Mouse (Mus musculus) spleen, adult 2 months (tissue): ENCODE measurements around the gene Sh2b1. TPM values are rescaled to one million over a fixed set of nuclear protein-coding genes. Genes with fewer than 3 reads are reported as not detected.

Experiments used
- DNase-seq, 2 experiments: peaks; one replicate each; pipeline versions ENCODE4 v3.0.0 to v3.0.0-alpha.2; 2012 to 2021; ENCODE audit warnings: low spot score in 2 of 2, low read depth in 1 of 2
- H3K27ac ChIP-seq: fragments of 200-500 bp; 2 replicates; pipeline ENCODE4 v1.5.1; 2012; ENCODE audit warnings: low read length, inconsistent platforms; ENCODE audit not compliant: insufficient read depth
- H3K27me3 ChIP-seq: fragments of 200-500 bp; 2 replicates; pipeline ENCODE4 v1.6.1; 2012; ENCODE audit warnings: mild to moderate bottlenecking, moderate library complexity, low read length, inconsistent platforms; ENCODE audit not compliant: control insufficient read depth, insufficient read depth
- H3K36me3 ChIP-seq: fragments of 200-500 bp; 2 replicates; pipeline ENCODE4 v1.6.1; 2012; ENCODE audit warnings: mild to moderate bottlenecking, low read length, inconsistent platforms; ENCODE audit not compliant: control insufficient read depth, insufficient read depth
- H3K4me1 ChIP-seq: fragments of 200-500 bp; 2 replicates; pipeline ENCODE4 v1.6.1; 2011; ENCODE audit warnings: inconsistent platforms; ENCODE audit not compliant: control insufficient read depth, insufficient read depth, insufficient read length
- H3K4me3 ChIP-seq: fragments of 200-500 bp; 2 replicates; pipeline ENCODE4 v1.5.1; 2011; ENCODE audit warnings: mild to moderate bottlenecking, inconsistent platforms; ENCODE audit not compliant: insufficient read depth, insufficient read length; ENCODE audit errors: extremely low read depth
- CTCF ChIP-seq: fragments of 200-500 bp; IDR thresholded peaks from 2 replicates; pipeline ENCODE4 v1.5.1; 2011; ENCODE audit warnings: mild to moderate bottlenecking, inconsistent platforms; ENCODE audit not compliant: insufficient read depth, insufficient read length, insufficient replicate concordance; ENCODE audit errors: extremely low read depth
- POLR2A ChIP-seq: fragments of 200-500 bp; IDR thresholded peaks from 2 replicates; pipeline ENCODE4 v1.6.1; 2011; ENCODE audit warnings: low read depth, low read length, inconsistent platforms
- WGBS: fragments of 180-500 bp; shearing (Covaris S2); methylation state at CpG from one replicate; pipeline ENCODE4 v1.1.7; 2018; 5-methylcytosine and 5-hydroxymethylcytosine counted together
- polyA plus RNA-seq: library from polyadenylated mRNA; depleted of rRNA; stranded (reverse); fragments of >200 nt; gene quantifications from 2 replicates; pipeline ENCODE4 v1.2.3, GENCODE M21; 2012

Gene Sh2b1
- polyA plus RNA-seq, 1 experiment = 53.4 TPM

- H3K4me3 ChIP-seq = no peak overlapping the region
- H3K27ac ChIP-seq = no peak overlapping the region
- DNase-seq = no peak
- no peaks in the 10 kb centered on the region; the same call in 1 of the 2 replicates for H3K4me1 ChIP-seq
- H3K27me3 ChIP-seq = no peaks in the 10 kb centered on the region
- peaks cover 11% of the 10 kb centered on the region for H3K36me3 ChIP-seq
- TF ChIP-seq CTCF (no peak), POLR2A (no peak)
- WGBS = 73% methylated on average over 4 of the region's 4 CpGs
Measured at GRCm38 (mm10) chr7:126463547-126463946, 11.7 kb downstream of the Sh2b1 start.

- 66% methylated on average over 5 of the region's 5 CpGs for WGBS
- TF ChIP-seq POLR2A (no peak), CTCF (no peak)
- no peaks in the 10 kb centered on the region; the same call in 1 of the 2 replicates for H3K4me1 ChIP-seq
- H3K27me3 ChIP-seq = no peaks in the 10 kb centered on the region
- peaks cover 8% of the 10 kb centered on the region for H3K36me3 ChIP-seq
- no peak within 1 kb of the TSS for H3K27ac ChIP-seq
- no peak within 1 kb of the TSS for H3K4me3 ChIP-seq
- DNase-seq = no peak
Measured at GRCm38 (mm10) chr7:126463004-126463403, 12.2 kb downstream of the Sh2b1 start, which contains the start of gene Atp2a1. Atp2a1 (minus strand) TSS chr7:126463108.

GRCm38 (mm10) chr7:126461626-126462025, 13.6 kb downstream of the Sh2b1 start:
- H3K4me1 ChIP-seq = no peaks in the 10 kb centered on the region; the same call in 1 of the 2 replicates
- WGBS = 94% methylated on average over 3 of the region's 3 CpGs

GRCm38 (mm10) chr7:126460623-126461399, 14.4 kb downstream of the Sh2b1 start:
- Histone ChIP-seq H3K27ac (no peak overlapping the region), H3K4me1 (no peaks in the 10 kb centered on the region; the same call in 1 of the 2 replicates), H3K36me3 (no peaks in the 10 kb centered on the region), H3K27me3 (no peaks in the 10 kb centered on the region), H3K4me3 (no peak overlapping the region)
- TF ChIP-seq POLR2A (no peak), CTCF (no peak)
- no peak for DNase-seq
- WGBS = 46% methylated on average over 10 of the region's 10 CpGs

More at GRCm38 (mm10) chr7:126461626-126462025, 13.6 kb downstream of the Sh2b1 start:
- no peak for DNase-seq
- H3K27ac ChIP-seq = no peak overlapping the region
- TF ChIP-seq POLR2A = no peak
- no peak for TF ChIP-seq CTCF
- H3K27me3 ChIP-seq = no peaks in the 10 kb centered on the region
- peaks cover 1% of the 10 kb centered on the region for H3K36me3 ChIP-seq
- no peak overlapping the region for H3K4me3 ChIP-seq

GRCm38 (mm10) chr7:126458844-126459618, 16.2 kb downstream of the Sh2b1 start:
- WGBS = 91% methylated on average over 11 of the region's 11 CpGs
- Histone ChIP-seq H3K36me3 (no peaks in the 10 kb centered on the region), H3K4me3 (no peak overlapping the region), H3K27me3 (no peaks in the 10 kb centered on the region), H3K4me1 (no peaks in the 10 kb centered on the region), H3K27ac (no peak overlapping the region)
- DNase-seq = no peak
- TF ChIP-seq POLR2A (no peak), CTCF (no peak)

- WGBS = 87% methylated on average over 5 of the region's 5 CpGs
- no peaks in the 10 kb centered on the region for H3K27me3 ChIP-seq
- DNase-seq = no peak
- H3K27ac ChIP-seq = no peak overlapping the region
- H3K4me3 ChIP-seq = no peak overlapping the region
- H3K36me3 ChIP-seq = no peaks in the 10 kb centered on the region
- no peaks in the 10 kb centered on the region for H3K4me1 ChIP-seq
- TF ChIP-seq POLR2A = no peak
- TF ChIP-seq CTCF = no peak
Measured at GRCm38 (mm10) chr7:126458225-126458624, 17.0 kb downstream of the Sh2b1 start.
